Mouse (Mus musculus): Measurements from ENCODE around the gene 1810010H24Rik. TPM values are rescaled to one million over a fixed set of nuclear protein-coding genes. Genes with fewer than 3 reads are reported as not detected.
"Not testable (repeated sequence)": the region's sequence is repeated elsewhere in the genome, so short reads cannot be mapped to it uniquely, and the experiment has no call there.

The 1810010H24Rik gene
- polyA plus RNA-seq, 1 experiment = 2.7 TPM

- TF ChIP-seq POLR2A (IDR thresholded peaks at IDR 0.05; ENCODE audit: low read depth, low read length) = no peak
- 0 out of 2 replicates have a peak, but pooled peaks have one; percentile 6 for TF ChIP-seq CTCF (IDR thresholded peaks at IDR 0.05; ENCODE audit: extremely low read depth, insufficient read length, insufficient replicate concordance, low read depth, low read length)
- Histone ChIP-seq H3K36me3 (ENCODE audit: control insufficient read depth, insufficient read depth, low read length) (no peaks in the 10 kb centered on the region), H3K27me3 (ENCODE audit: control insufficient read depth, insufficient read depth, low read length) (no peaks in the 10 kb centered on the region), H3K27ac (ENCODE audit: insufficient read depth, low read depth, low read length) (peak overlapping the region; percentile 95), H3K4me3 (ENCODE audit: low read depth, low read length) (peak overlapping the region; percentile 46), H3K4me1 (ENCODE audit: control insufficient read depth, insufficient read depth, insufficient read length, low read length) (peaks cover 3% of the 10 kb centered on the region; the same call in 1 of the 2 replicates)
- 72% methylated on average over 11 of the region's 11 CpGs for WGBS
These were observed 11.4 kb upstream of the 1810010H24Rik start for GRCm38 (mm10) chr11:107014020-107014585.

- peak; percentile 12; the same call in 1 of the 2 replicates for TF ChIP-seq POLR2A (IDR thresholded peaks at IDR 0.05; ENCODE audit: low read depth, low read length)
- TF ChIP-seq CTCF (IDR thresholded peaks at IDR 0.05; ENCODE audit: extremely low read depth, insufficient read length, insufficient replicate concordance, low read depth, low read length) = peak; percentile 56; the same call in 1 of the 2 replicates
- Histone ChIP-seq H3K4me1 (ENCODE audit: control insufficient read depth, insufficient read depth, insufficient read length, low read length) (peaks cover 3% of the 10 kb centered on the region; the same call in 1 of the 2 replicates), H3K36me3 (ENCODE audit: control insufficient read depth, insufficient read depth, low read length) (no peaks in the 10 kb centered on the region), H3K27ac (ENCODE audit: insufficient read depth, low read depth, low read length) (peak overlapping the region; percentile 95), H3K4me3 (ENCODE audit: low read depth, low read length) (peak overlapping the region; percentile 46), H3K27me3 (ENCODE audit: control insufficient read depth, insufficient read depth, low read length) (no peaks in the 10 kb centered on the region)
- WGBS = 13% methylated on average over 14 of the region's 14 CpGs
These were observed 10.7 kb upstream of the 1810010H24Rik start for GRCm38 (mm10) chr11:107014597-107015309.

DNA sequence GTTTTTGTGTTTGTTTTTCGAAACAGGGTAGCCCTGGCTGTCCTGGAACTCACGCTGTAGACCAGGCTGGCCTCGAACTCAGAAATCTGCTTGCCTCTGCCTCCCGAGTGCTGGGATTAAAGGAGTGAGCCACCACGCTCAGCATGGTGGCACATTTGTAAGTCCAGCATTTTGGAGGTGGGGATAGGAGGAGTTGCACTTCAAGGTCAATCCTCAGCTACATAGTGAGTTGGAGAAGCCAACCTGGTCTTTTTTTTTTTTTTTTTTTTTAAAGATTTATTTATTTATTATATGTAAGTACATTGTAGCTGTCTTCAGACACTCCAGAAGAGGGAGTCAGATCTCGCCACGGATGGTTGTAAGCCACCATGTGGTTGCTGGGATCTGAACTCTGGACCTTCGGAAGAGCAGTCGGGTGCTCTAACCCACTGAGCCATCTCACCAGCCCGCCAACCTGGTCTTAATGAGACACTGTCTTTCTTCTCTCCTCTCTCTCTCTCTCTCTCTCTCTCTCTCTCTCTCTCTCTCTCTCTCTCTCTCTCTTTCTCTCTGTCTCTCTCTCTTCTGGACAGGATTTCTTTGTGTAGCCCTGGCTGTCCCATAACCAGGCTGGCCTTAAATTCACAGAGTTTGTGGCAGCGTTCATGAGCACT is 9.8 kb upstream of the 1810010H24Rik start:
- 81% methylated on average over 11 of the region's 11 CpGs for WGBS
- not testable (repeated sequence) for H3K36me3 ChIP-seq (ENCODE audit: control insufficient read depth, insufficient read depth, low read length); H3K27ac ChIP-seq (ENCODE audit: insufficient read depth, low read depth, low read length); H3K4me3 ChIP-seq (ENCODE audit: low read depth, low read length); H3K4me1 ChIP-seq (ENCODE audit: control insufficient read depth, insufficient read depth, insufficient read length, low read length); H3K27me3 ChIP-seq (ENCODE audit: control insufficient read depth, insufficient read depth, low read length)

DNA sequence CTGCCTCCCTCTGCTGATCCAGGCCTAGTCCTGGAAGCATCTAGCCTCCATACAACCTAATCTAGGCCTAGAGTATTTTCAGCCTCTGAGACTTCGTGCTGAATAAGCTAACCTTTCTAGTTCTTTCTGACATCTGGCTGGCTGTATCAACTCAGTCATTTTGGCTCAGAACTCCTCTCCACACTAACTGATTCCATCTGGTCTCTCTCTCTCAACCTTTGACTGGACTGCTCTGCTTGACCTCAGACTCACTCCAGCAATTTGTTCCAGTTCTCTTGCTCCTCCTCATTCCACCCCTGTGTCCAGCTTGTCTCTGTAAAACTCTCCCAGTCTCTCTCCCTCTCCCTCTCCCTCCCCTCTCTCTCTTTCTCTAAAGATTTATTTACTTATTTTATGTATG is 8.6 kb upstream of the 1810010H24Rik start:
- Histone ChIP-seq H3K4me3 (ENCODE audit: low read depth, low read length) (no peak overlapping the region), H3K4me1 (ENCODE audit: control insufficient read depth, insufficient read depth, insufficient read length, low read length) (no peaks in the 10 kb centered on the region), H3K27me3 (ENCODE audit: control insufficient read depth, insufficient read depth, low read length) (no peaks in the 10 kb centered on the region), H3K27ac (ENCODE audit: insufficient read depth, low read depth, low read length) (no peak overlapping the region), H3K36me3 (ENCODE audit: control insufficient read depth, insufficient read depth, low read length) (no peaks in the 10 kb centered on the region)
- 81% methylated on average over 1 of the region's 1 CpGs for WGBS
- TF ChIP-seq CTCF (IDR thresholded peaks at IDR 0.05; ENCODE audit: extremely low read depth, insufficient read length, insufficient replicate concordance, low read depth, low read length) (no peak), POLR2A (IDR thresholded peaks at IDR 0.05; ENCODE audit: low read depth, low read length) (no peak)

DNA sequence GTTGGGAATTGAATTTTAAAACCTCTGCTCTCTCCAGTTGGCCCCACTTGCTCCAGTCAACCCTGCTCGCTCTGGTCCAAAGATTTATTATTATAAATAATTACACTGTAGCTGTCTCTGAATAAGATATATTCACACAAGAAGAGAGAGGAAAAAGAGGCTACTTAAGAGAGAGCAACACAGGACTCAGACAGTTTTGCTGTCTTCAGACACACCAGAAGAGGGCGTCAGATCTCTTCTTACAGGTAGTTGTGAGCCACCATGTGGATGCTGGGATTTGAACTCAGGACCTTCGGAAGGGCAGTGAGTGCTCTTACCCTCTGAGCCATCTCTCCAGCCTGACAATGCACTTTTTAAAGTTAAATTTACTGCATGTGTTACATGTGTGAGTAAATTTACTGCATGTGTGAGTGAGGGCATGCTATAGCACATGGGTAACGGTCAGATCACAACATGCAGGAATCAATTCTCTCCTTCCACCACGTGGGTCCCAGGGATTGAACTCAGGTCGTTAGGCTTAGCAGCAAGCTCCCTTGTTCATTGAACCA is 8.1 kb upstream of the 1810010H24Rik start:
- Histone ChIP-seq H3K4me1 (ENCODE audit: control insufficient read depth, insufficient read depth, insufficient read length, low read length) (peaks cover under 1% of the 10 kb centered on the region; the same call in 1 of the 2 replicates), H3K4me3 (ENCODE audit: low read depth, low read length) (no peak overlapping the region), H3K27me3 (ENCODE audit: control insufficient read depth, insufficient read depth, low read length) (no peaks in the 10 kb centered on the region), H3K27ac (ENCODE audit: insufficient read depth, low read depth, low read length) (no peak overlapping the region), H3K36me3 (ENCODE audit: control insufficient read depth, insufficient read depth, low read length) (no peaks in the 10 kb centered on the region)
- 66% methylated on average over 6 of the region's 6 CpGs for WGBS
- no peak for TF ChIP-seq POLR2A (IDR thresholded peaks at IDR 0.05; ENCODE audit: low read depth, low read length)
- no peak for TF ChIP-seq CTCF (IDR thresholded peaks at IDR 0.05; ENCODE audit: extremely low read depth, insufficient read length, insufficient replicate concordance, low read depth, low read length)

- H3K36me3 ChIP-seq (ENCODE audit: control insufficient read depth, insufficient read depth, low read length) = no peaks in the 10 kb centered on the region
- no peaks in the 10 kb centered on the region for H3K27me3 ChIP-seq (ENCODE audit: control insufficient read depth, insufficient read depth, low read length)
- H3K4me1 ChIP-seq (ENCODE audit: control insufficient read depth, insufficient read depth, insufficient read length, low read length) = peaks cover 6% of the 10 kb centered on the region; the same call in 1 of the 2 replicates
- TF ChIP-seq CTCF (IDR thresholded peaks at IDR 0.05; ENCODE audit: extremely low read depth, insufficient read length, insufficient replicate concordance, low read depth, low read length) (peak; percentile 49), POLR2A (IDR thresholded peaks at IDR 0.05; ENCODE audit: low read depth, low read length) (no peak)
- no peak overlapping the region for H3K27ac ChIP-seq (ENCODE audit: insufficient read depth, low read depth, low read length)
- WGBS = 42% methylated on average over 8 of the region's 8 CpGs
- no peak overlapping the region for H3K4me3 ChIP-seq (ENCODE audit: low read depth, low read length)
These were observed 6.9 kb upstream of the 1810010H24Rik start for GRCm38 (mm10) chr11:107018606-107019005.

GRCm38 (mm10) chr11:107019318-107019717 is 6.2 kb upstream of the 1810010H24Rik start:
- H3K27ac ChIP-seq (ENCODE audit: insufficient read depth, low read depth, low read length) = no peak overlapping the region
- TF ChIP-seq CTCF (IDR thresholded peaks at IDR 0.05; ENCODE audit: extremely low read depth, insufficient read length, insufficient replicate concordance, low read depth, low read length) (no peak), POLR2A (IDR thresholded peaks at IDR 0.05; ENCODE audit: low read depth, low read length) (no peak)
- 80% methylated on average over 4 of the region's 4 CpGs for WGBS

DNA sequence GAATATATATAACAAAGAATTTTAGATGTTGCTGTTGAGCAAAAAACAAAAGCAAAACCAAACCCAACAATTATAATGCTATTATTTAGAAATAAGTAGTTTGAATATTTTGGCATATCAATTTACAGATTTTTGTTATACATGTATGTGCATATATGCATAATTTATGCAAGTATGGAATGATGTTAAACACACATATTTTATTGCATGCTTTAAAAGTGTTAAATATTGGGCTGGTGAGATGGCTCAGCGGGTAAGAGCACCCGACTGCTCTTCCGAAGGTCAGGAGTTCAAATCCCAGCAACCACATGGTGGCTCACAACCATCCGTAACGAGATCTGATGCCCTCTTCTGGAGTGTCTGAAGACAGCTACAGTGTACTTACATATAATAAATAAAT is 5.8 kb upstream of the 1810010H24Rik start:
- not testable (repeated sequence) for H3K4me1 ChIP-seq (ENCODE audit: control insufficient read depth, insufficient read depth, insufficient read length, low read length); H3K27ac ChIP-seq (ENCODE audit: insufficient read depth, low read depth, low read length); H3K36me3 ChIP-seq (ENCODE audit: control insufficient read depth, insufficient read depth, low read length); H3K27me3 ChIP-seq (ENCODE audit: control insufficient read depth, insufficient read depth, low read length); H3K4me3 ChIP-seq (ENCODE audit: low read depth, low read length)
- 95% methylated on average over 5 of the region's 5 CpGs for WGBS

More at GRCm38 (mm10) chr11:107019318-107019717, 6.2 kb upstream of the 1810010H24Rik start:
- H3K27me3 ChIP-seq (ENCODE audit: control insufficient read depth, insufficient read depth, low read length) = no peaks in the 10 kb centered on the region
- H3K4me1 ChIP-seq (ENCODE audit: control insufficient read depth, insufficient read depth, insufficient read length, low read length) = peaks cover 6% of the 10 kb centered on the region; the same call in 1 of the 2 replicates
- H3K4me3 ChIP-seq (ENCODE audit: low read depth, low read length) = no peak overlapping the region
- H3K36me3 ChIP-seq (ENCODE audit: control insufficient read depth, insufficient read depth, low read length) = no peaks in the 10 kb centered on the region

Data from small intestine, adult 2 months (tissue).